Mouse (Mus musculus) monocyte, adult 5-6 weeks (primary cell): ENCODE data around the gene Gm9573. TPM values are rescaled to one million over a fixed set of nuclear protein-coding genes. Genes with fewer than 3 reads are reported as not detected.

ENCODE experiments used
- total RNA-seq: library from RNA; stranded (forward); fragments of 200-1000, 200-491, 200-594 nt; gene quantifications from 3 replicates; pipeline ENCODE4 v1.2.3, GENCODE M21; 2017

Gm9573 gene
- total RNA-seq, 1 experiment from 2014 or later: not detected

Other genes with a start within 250 kb of the Gm9573 start
- gene H2-Q4, start 247.0 kb downstream of the Gm9573 start, total RNA-seq: 159 to 219 TPM (median 177 TPM) in 3 replicates
- gene H2-Q6, start 201.8 kb downstream of the Gm9573 start, total RNA-seq: 235 to 503 TPM (median 268 TPM) in 3 replicates
- gene H2-Q7, start 187.5 kb downstream of the Gm9573 start, total RNA-seq: 209 to 404 TPM (median 224 TPM) in 3 replicates
- gene H2-Q10, start 156.5 kb downstream of the Gm9573 start, total RNA-seq: 5.5 to 7.7 TPM (median 7.6 TPM) in 3 replicates
- gene Pou5f1, start 120.6 kb downstream of the Gm9573 start, total RNA-seq: 0.58 TPM in 1 of 3 replicates, not detected in the others
- 0.29 to 3.3 TPM (median 2.4 TPM) in 3 replicates for gene Tcf19, start 109.8 kb downstream of the Gm9573 start, total RNA-seq
- gene Cchcr1, start 109.5 kb downstream of the Gm9573 start, total RNA-seq: 1.7 to 6.7 TPM (median 2.5 TPM) in 3 replicates
- gene Psors1c2, start 93.4 kb downstream of the Gm9573 start, total RNA-seq: not detected in 3 replicates
- not detected in 3 replicates for gene Cdsn, start 74.5 kb downstream of the Gm9573 start, total RNA-seq
- gene 2300002M23Rik, start 59.2 kb downstream of the Gm9573 start, total RNA-seq: not detected in 3 replicates
- not detected in 3 replicates for gene Sfta2, start 25.1 kb downstream of the Gm9573 start, total RNA-seq
- gene Mucl3, start 17.1 kb upstream of the Gm9573 start, total RNA-seq: not detected in 3 replicates
- gene Vars2, start 41.0 kb upstream of the Gm9573 start, total RNA-seq: 7.4 to 13.8 TPM (median 11.3 TPM) in 3 replicates
- gene Gtf2h4, start 47.1 kb upstream of the Gm9573 start, total RNA-seq: 10.9 to 22.5 TPM (median 13.5 TPM) in 3 replicates
- gene Ddr1, start 78.0 kb upstream of the Gm9573 start, total RNA-seq: 0.67 to 1.2 TPM in 2 of 3 replicates, not detected in the other
- 17.2 to 77.7 TPM (median 52.8 TPM) in 3 replicates for gene Ier3, start 195.0 kb upstream of the Gm9573 start, total RNA-seq
- gene Flot1, start 196.6 kb upstream of the Gm9573 start, total RNA-seq: 70.0 to 84.2 TPM (median 77.9 TPM) in 3 replicates
- 138 to 179 TPM (median 139 TPM) in 3 replicates for gene Tubb5, start 211.7 kb upstream of the Gm9573 start, total RNA-seq
- 10.9 to 26.0 TPM (median 11.1 TPM) in 3 replicates for gene Mdc1, start 214.9 kb upstream of the Gm9573 start, total RNA-seq
- 18.1 to 25.9 TPM (median 25.6 TPM) in 3 replicates for gene Nrm, start 234.7 kb upstream of the Gm9573 start, total RNA-seq
- 65.6 to 113 TPM (median 72.3 TPM) in 3 replicates for gene Ppp1r18, start 239.0 kb upstream of the Gm9573 start, total RNA-seq